Mouse (Mus musculus): Measurements from ENCODE around the gene Phactr4. TPM values are rescaled to one million over a fixed set of nuclear protein-coding genes. Genes with fewer than 3 reads are reported as not detected.
A peak's percentile ranks its signal among the peaks of the same experiment; 100 is the strongest.

The Phactr4 gene
- polyA plus RNA-seq, 1 experiment from 2014 or later: 22.2 TPM

GRCm38 (mm10) chr4:132341451-132341850 is 80.8 kb downstream of the Phactr4 start:
- ATAC-seq (ENCODE audit: low FRiP score) (no peak), DNase-seq (ENCODE audit: low spot score, missing footprints) (no peak)
- H3K4me3 ChIP-seq (ENCODE audit: low read depth, low read length): no peak overlapping the region
- H3K9me3 ChIP-seq (ENCODE audit: control insufficient read depth, low read length): no peaks in the 10 kb centered on the region
- H3K27ac ChIP-seq (ENCODE audit: low read depth, low read length): no peak overlapping the region
- 77% methylated on average over 3 of the region's 3 CpGs for WGBS
- H3K4me1 ChIP-seq (ENCODE audit: control insufficient read depth, insufficient read depth, low read length): peaks cover 15% of the 10 kb centered on the region
- H3K9ac ChIP-seq (ENCODE audit: low read length): no peak overlapping the region
- H3K27me3 ChIP-seq (ENCODE audit: control insufficient read depth, insufficient read depth, low read length): no peaks in the 10 kb centered on the region
- no peak overlapping the region for H3K4me2 ChIP-seq
- peaks cover 13% of the 10 kb centered on the region; the same call in 1 of the 2 replicates for H3K36me3 ChIP-seq (ENCODE audit: control insufficient read depth, insufficient read depth, low read length)

- ATAC-seq (ENCODE audit: low FRiP score): no peak
- H3K4me1 ChIP-seq (ENCODE audit: control insufficient read depth, insufficient read depth, low read length): peaks cover 6% of the 10 kb centered on the region
- 95% methylated on average over 13 of the region's 13 CpGs for whole genome bisulfite sequencing
- no peaks in the 10 kb centered on the region for H3K27me3 ChIP-seq (ENCODE audit: control insufficient read depth, insufficient read depth, low read length)
- no peak overlapping the region for H3K9ac ChIP-seq (ENCODE audit: low read length)
- H3K4me3 ChIP-seq (ENCODE audit: low read depth, low read length): no peak overlapping the region
- no peaks in the 10 kb centered on the region for H3K9me3 ChIP-seq (ENCODE audit: control insufficient read depth, low read length)
- no peak overlapping the region for H3K27ac ChIP-seq (ENCODE audit: low read depth, low read length)
- no peak for DNase-seq (ENCODE audit: low spot score, missing footprints)
- peaks cover 25% of the 10 kb centered on the region for H3K36me3 ChIP-seq (ENCODE audit: control insufficient read depth, insufficient read depth, low read length)
- no peak overlapping the region for H3K4me2 ChIP-seq
Measured at GRCm38 (mm10) chr4:132338943-132339342, 83.3 kb downstream of the Phactr4 start.

GRCm38 (mm10) chr4:132332880-132333279 is 89.4 kb downstream of the Phactr4 start:
- no peak overlapping the region for H3K4me3 ChIP-seq (ENCODE audit: low read depth, low read length)
- H3K36me3 ChIP-seq (ENCODE audit: control insufficient read depth, insufficient read depth, low read length): peaks cover 26% of the 10 kb centered on the region
- H3K4me2 ChIP-seq: no peak overlapping the region
- no peak overlapping the region for H3K27ac ChIP-seq (ENCODE audit: low read depth, low read length)
- WGBS: 93% methylated on average over 6 of the region's 6 CpGs
- ATAC-seq (ENCODE audit: low FRiP score) (no peak), DNase-seq (ENCODE audit: low spot score, missing footprints) (no peak)
- no peaks in the 10 kb centered on the region for H3K9me3 ChIP-seq (ENCODE audit: control insufficient read depth, low read length)
- H3K27me3 ChIP-seq (ENCODE audit: control insufficient read depth, insufficient read depth, low read length): no peaks in the 10 kb centered on the region
- H3K4me1 ChIP-seq (ENCODE audit: control insufficient read depth, insufficient read depth, low read length): peaks cover 7% of the 10 kb centered on the region
- H3K9ac ChIP-seq (ENCODE audit: low read length): no peak overlapping the region

GRCm38 (mm10) chr4:132331960-132332359 is 90.3 kb downstream of the Phactr4 start:
- no peak overlapping the region for H3K27ac ChIP-seq (ENCODE audit: low read depth, low read length)
- peaks cover 20% of the 10 kb centered on the region for H3K36me3 ChIP-seq (ENCODE audit: control insufficient read depth, insufficient read depth, low read length)
- H3K9ac ChIP-seq (ENCODE audit: low read length): no peak overlapping the region
- DNase-seq (ENCODE audit: low spot score, missing footprints) (no peak), ATAC-seq (ENCODE audit: low FRiP score) (no peak)
- peaks cover 7% of the 10 kb centered on the region for H3K4me1 ChIP-seq (ENCODE audit: control insufficient read depth, insufficient read depth, low read length)
- H3K27me3 ChIP-seq (ENCODE audit: control insufficient read depth, insufficient read depth, low read length): no peaks in the 10 kb centered on the region
- 92% methylated on average over 3 of the region's 3 CpGs for WGBS
- H3K4me2 ChIP-seq: no peak overlapping the region
- no peaks in the 10 kb centered on the region for H3K9me3 ChIP-seq (ENCODE audit: control insufficient read depth, low read length)
- H3K4me3 ChIP-seq (ENCODE audit: low read depth, low read length): no peak overlapping the region

- peak; percentile 38; the same call in 1 of the 2 replicates for ATAC-seq (ENCODE audit: low FRiP score)
- DNase-seq (ENCODE audit: low spot score, missing footprints): no peak
- Histone ChIP-seq H3K36me3 (ENCODE audit: control insufficient read depth, insufficient read depth, low read length) (peaks cover 16% of the 10 kb centered on the region), H3K27ac (ENCODE audit: low read depth, low read length) (no peak overlapping the region), H3K4me2 (peak overlapping the region; percentile 68), H3K4me3 (ENCODE audit: low read depth, low read length) (peak overlapping the region; percentile 76), H3K27me3 (ENCODE audit: control insufficient read depth, insufficient read depth, low read length) (no peaks in the 10 kb centered on the region), H3K4me1 (ENCODE audit: control insufficient read depth, insufficient read depth, low read length) (peaks cover 7% of the 10 kb centered on the region), H3K9me3 (ENCODE audit: control insufficient read depth, low read length) (no peaks in the 10 kb centered on the region), H3K9ac (ENCODE audit: low read length) (peak overlapping the region; percentile 89)
- 6% methylated on average over 10 of the region's 10 CpGs for WGBS
Measured at GRCm38 (mm10) chr4:132329835-132330354, 92.4 kb downstream of the Phactr4 start.

- Histone ChIP-seq H3K27ac (ENCODE audit: low read depth, low read length) (peak within 1 kb of the TSS; percentile 71), H3K9ac (ENCODE audit: low read length) (peak within 1 kb of the TSS; percentile 89), H3K4me2 (peak within 1 kb of the TSS; percentile 68), H3K36me3 (ENCODE audit: control insufficient read depth, insufficient read depth, low read length) (peaks cover 15% of the 10 kb centered on the region), H3K27me3 (ENCODE audit: control insufficient read depth, insufficient read depth, low read length) (no peaks in the 10 kb centered on the region), H3K9me3 (ENCODE audit: control insufficient read depth, low read length) (no peaks in the 10 kb centered on the region), H3K4me3 (ENCODE audit: low read depth, low read length) (peak within 1 kb of the TSS; percentile 76), H3K4me1 (ENCODE audit: control insufficient read depth, insufficient read depth, low read length) (peaks cover 7% of the 10 kb centered on the region)
- DNase-seq (ENCODE audit: low spot score, missing footprints) (peak; percentile 99), ATAC-seq (ENCODE audit: low FRiP score) (peak; percentile 98)
- under 1% methylated on average over 52 of the region's 52 CpGs for WGBS
Measured at GRCm38 (mm10) chr4:132329115-132329834, 93.0 kb downstream of the Phactr4 start, which contains the start of gene Trnau1ap. TSS of gene Trnau1ap (minus strand) at chr4:132329538.

GRCm38 (mm10) chr4:132328391-132328982 is 93.8 kb downstream of the Phactr4 start:
- 43% methylated on average over 14 of the region's 14 CpGs for WGBS
- ATAC-seq (ENCODE audit: low FRiP score) (no peak), DNase-seq (ENCODE audit: low spot score, missing footprints) (no peak)
- peak overlapping the region; percentile 68 for H3K4me2 ChIP-seq
- H3K9me3 ChIP-seq (ENCODE audit: control insufficient read depth, low read length): no peaks in the 10 kb centered on the region
- peaks cover 15% of the 10 kb centered on the region for H3K36me3 ChIP-seq (ENCODE audit: control insufficient read depth, insufficient read depth, low read length)
- peak overlapping the region; percentile 89 for H3K9ac ChIP-seq (ENCODE audit: low read length)
- peak overlapping the region; percentile 76 for H3K4me3 ChIP-seq (ENCODE audit: low read depth, low read length)
- peaks cover 7% of the 10 kb centered on the region for H3K4me1 ChIP-seq (ENCODE audit: control insufficient read depth, insufficient read depth, low read length)
- H3K27me3 ChIP-seq (ENCODE audit: control insufficient read depth, insufficient read depth, low read length): no peaks in the 10 kb centered on the region
- peak overlapping the region; percentile 71; the same call in 1 of the 2 replicates for H3K27ac ChIP-seq (ENCODE audit: low read depth, low read length)

- DNase-seq (ENCODE audit: low spot score, missing footprints) (no peak), ATAC-seq (ENCODE audit: low FRiP score) (no peak)
Measured at GRCm38 (mm10) chr4:132326481-132326880, 95.8 kb downstream of the Phactr4 start.

GRCm38 (mm10) chr4:132315711-132316110 is 106.6 kb downstream of the Phactr4 start:
- no peaks in the 10 kb centered on the region for H3K4me1 ChIP-seq (ENCODE audit: control insufficient read depth, insufficient read depth, low read length)
- no peak overlapping the region for H3K4me2 ChIP-seq
- no peak for ATAC-seq (ENCODE audit: low FRiP score)
- WGBS: 90% methylated on average over 8 of the region's 8 CpGs
- H3K27me3 ChIP-seq (ENCODE audit: control insufficient read depth, insufficient read depth, low read length): no peaks in the 10 kb centered on the region
- DNase-seq (ENCODE audit: low spot score, missing footprints): no peak
- no peak overlapping the region for H3K4me3 ChIP-seq (ENCODE audit: low read depth, low read length)
- no peaks in the 10 kb centered on the region for H3K9me3 ChIP-seq (ENCODE audit: control insufficient read depth, low read length)
- H3K36me3 ChIP-seq (ENCODE audit: control insufficient read depth, insufficient read depth, low read length): peaks cover 12% of the 10 kb centered on the region
- H3K9ac ChIP-seq (ENCODE audit: low read length): no peak overlapping the region
- no peak overlapping the region for H3K27ac ChIP-seq (ENCODE audit: low read depth, low read length)

More at GRCm38 (mm10) chr4:132326481-132326880, 95.8 kb downstream of the Phactr4 start:
- no peaks in the 10 kb centered on the region for H3K9me3 ChIP-seq (ENCODE audit: control insufficient read depth, low read length)
- no peaks in the 10 kb centered on the region for H3K27me3 ChIP-seq (ENCODE audit: control insufficient read depth, insufficient read depth, low read length)
- no peak overlapping the region for H3K9ac ChIP-seq (ENCODE audit: low read length)
- H3K27ac ChIP-seq (ENCODE audit: low read depth, low read length): no peak overlapping the region
- peaks cover 7% of the 10 kb centered on the region for H3K4me1 ChIP-seq (ENCODE audit: control insufficient read depth, insufficient read depth, low read length)
- H3K4me2 ChIP-seq: no peak overlapping the region
- H3K4me3 ChIP-seq (ENCODE audit: low read depth, low read length): no peak overlapping the region
- peaks cover 12% of the 10 kb centered on the region for H3K36me3 ChIP-seq (ENCODE audit: control insufficient read depth, insufficient read depth, low read length)
- 80% methylated on average over 5 of the region's 5 CpGs for WGBS
